Mouse (Mus musculus) liver, postnatal 0 days (tissue): ENCODE measurements at regions not wholly inside any gene's neighbourhood (a gene's known extent, or its start where the extent isn't known, plus 50 kb on each side); places are given as distances from the start of the nearest gene placed in this dataset.
A peak's percentile ranks its signal among the peaks of the same experiment; 100 is the strongest.

Experiments
- ATAC-seq: fragments of 200-750 bp; cut with Nextera tagmentation; 2 replicates; pipeline ENCODE4 v1.8.0; 2017; ENCODE audit warnings: mild to moderate bottlenecking, moderate library complexity
- DNase-seq: peaks from one replicate; pipeline ENCODE4 v3.0.0-alpha.2; 2016
- H3K27ac ChIP-seq: fragments of 300-500 bp; sonication (generic); 2 replicates; pipeline ENCODE4 v1.5.1; 2014; ENCODE audit warnings: antibody characterized with exemption, moderate library complexity, mild to moderate bottlenecking, low read depth
- H3K27me3 ChIP-seq: fragments of 300-500 bp; sonication (generic); 2 replicates; pipeline ENCODE4 v1.6.1; 2014; ENCODE audit warnings: low read length, control low read depth, mixed read lengths; ENCODE audit not compliant: insufficient read depth
- H3K36me3 ChIP-seq: fragments of 300-500 bp; sonication (generic); replicated peaks from 2 replicates; pipeline ENCODE4 v1.6.1; 2014; ENCODE audit warnings: mild to moderate bottlenecking, control low read depth, low read length, moderate library complexity, mixed read lengths; ENCODE audit not compliant: insufficient read depth
- H3K4me1 ChIP-seq: fragments of 300-500 bp; sonication (generic); 2 replicates; pipeline ENCODE4 v1.6.1; 2014; ENCODE audit warnings: antibody characterized with exemption, mild to moderate bottlenecking, control low read depth; ENCODE audit not compliant: insufficient read depth
- H3K4me2 ChIP-seq: fragments of 300-500 bp; sonication (generic); 2 replicates; pipeline ENCODE4 v1.6.1; 2014; ENCODE audit warnings: low read depth, mild to moderate bottlenecking, low read length, moderate library complexity, mixed read lengths
- H3K4me3 ChIP-seq: fragments of 300-500 bp; sonication (generic); 2 replicates; pipeline ENCODE4 v1.5.1; 2014; ENCODE audit warnings: low read depth, low read length
- H3K9ac ChIP-seq: fragments of 300-500 bp; sonication (generic); replicated peaks from 2 replicates; pipeline ENCODE4 v1.6.1; 2014; ENCODE audit warnings: mild to moderate bottlenecking, moderate library complexity
- H3K9me3 ChIP-seq: fragments of 300-500 bp; sonication (generic); 2 replicates; pipeline ENCODE4 v1.6.1; 2016; ENCODE audit warnings: mild to moderate bottlenecking, control low read depth, low read length, mixed read lengths
- CTCF ChIP-seq: sonication (generic); IDR thresholded peaks from 2 replicates; pipeline ENCODE4 v1.5.1; 2016; ENCODE audit warnings: antibody characterized with exemption, low read depth
- EP300 ChIP-seq: IDR thresholded peaks from 2 replicates; pipeline ENCODE4 v1.6.1; 2016; ENCODE audit warnings: antibody characterized with exemption, low read depth, mild to moderate bottlenecking
- WGBS: fragments of 180-500 bp; shearing (Covaris S2); extraction: QIAGEN DNeasy Blood & Tissue Kit; methylation state at CpG from one replicate; pipeline ENCODE4 v1.1.7; 2014; ENCODE audit not compliant: insufficient replicate concordance; 5-methylcytosine and 5-hydroxymethylcytosine counted together

GRCm38 (mm10) chr5:100309807-100310165 lies 106.2 kb downstream of the Sec31a start:
- no peaks in the 10 kb centered on the region for H3K9me3 ChIP-seq
- WGBS, result 66% methylated on average over 2 of the region's 2 CpGs
- H3K9ac ChIP-seq, result no peak overlapping the region
- no peak overlapping the region for H3K4me2 ChIP-seq
- no peak overlapping the region for H3K27ac ChIP-seq
- DNase-seq (no peak), ATAC-seq (no peak)
- H3K27me3 ChIP-seq, result no peaks in the 10 kb centered on the region
- H3K4me1 ChIP-seq, result no peaks in the 10 kb centered on the region
- no peaks in the 10 kb centered on the region for H3K36me3 ChIP-seq
- TF ChIP-seq EP300 (no peak), CTCF (no peak)
- no peak overlapping the region for H3K4me3 ChIP-seq

- H3K9me3 ChIP-seq, result no peaks in the 10 kb centered on the region
- DNase-seq, result no peak
- no peaks in the 10 kb centered on the region for H3K27me3 ChIP-seq
- 72% methylated on average over 17 of the region's 17 CpGs for WGBS
- no peak overlapping the region for H3K4me3 ChIP-seq
- TF ChIP-seq CTCF, result no peak
- TF ChIP-seq EP300, result no peak
- no peak for ATAC-seq
- H3K36me3 ChIP-seq, result no peaks in the 10 kb centered on the region
- no peaks in the 10 kb centered on the region for H3K4me1 ChIP-seq
- H3K9ac ChIP-seq, result no peak overlapping the region
- H3K27ac ChIP-seq, result no peak overlapping the region
- H3K4me2 ChIP-seq, result no peak overlapping the region
Measured at GRCm38 (mm10) chr5:100309071-100309806, 106.8 kb downstream of the Sec31a start.

- ATAC-seq, result no peak
- WGBS, result 52% methylated on average over 3 of the region's 3 CpGs
Measured at GRCm38 (mm10) chr5:100304403-100304802, 111.6 kb downstream of the Sec31a start.

GRCm38 (mm10) chr5:100302068-100302775 lies 113.8 kb downstream of the Sec31a start:
- Histone ChIP-seq H3K9ac (no peak overlapping the region), H3K4me1 (no peaks in the 10 kb centered on the region), H3K4me2 (no peak overlapping the region), H3K4me3 (no peak overlapping the region), H3K36me3 (no peaks in the 10 kb centered on the region), H3K9me3 (no peaks in the 10 kb centered on the region), H3K27ac (no peak overlapping the region), H3K27me3 (no peaks in the 10 kb centered on the region)
- 76% methylated on average over 17 of the region's 17 CpGs for WGBS
- TF ChIP-seq CTCF (no peak), EP300 (no peak)
- no peak for ATAC-seq
- no peak for DNase-seq

More at GRCm38 (mm10) chr5:100304403-100304802, 111.6 kb downstream of the Sec31a start:
- peak; percentile 60 for TF ChIP-seq CTCF
- TF ChIP-seq EP300, result no peak
- Histone ChIP-seq H3K9me3 (no peaks in the 10 kb centered on the region), H3K4me1 (no peaks in the 10 kb centered on the region), H3K4me2 (no peak overlapping the region), H3K4me3 (no peak overlapping the region), H3K27ac (no peak overlapping the region), H3K36me3 (no peaks in the 10 kb centered on the region), H3K9ac (no peak overlapping the region), H3K27me3 (no peaks in the 10 kb centered on the region)
- no peak for DNase-seq

- ATAC-seq (no peak), DNase-seq (no peak)
- no peaks in the 10 kb centered on the region for H3K36me3 ChIP-seq
- TF ChIP-seq CTCF (no peak), EP300 (no peak)
- H3K27ac ChIP-seq, result no peak overlapping the region
- WGBS, result 66% methylated on average over 4 of the region's 4 CpGs
- no peak overlapping the region for H3K4me3 ChIP-seq
- no peaks in the 10 kb centered on the region for H3K27me3 ChIP-seq
- H3K9ac ChIP-seq, result no peak overlapping the region
- no peak overlapping the region for H3K4me2 ChIP-seq
- no peaks in the 10 kb centered on the region for H3K4me1 ChIP-seq
- no peaks in the 10 kb centered on the region for H3K9me3 ChIP-seq
Measured at GRCm38 (mm10) chr5:100299141-100299540, 116.9 kb downstream of the Sec31a start.

GRCm38 (mm10) chr5:100294189-100294588 lies 121.8 kb downstream of the Sec31a start:
- Histone ChIP-seq H3K4me3 (no peak overlapping the region), H3K27me3 (no peaks in the 10 kb centered on the region), H3K27ac (no peak overlapping the region), H3K4me2 (no peak overlapping the region), H3K9me3 (no peaks in the 10 kb centered on the region), H3K36me3 (no peaks in the 10 kb centered on the region), H3K4me1 (no peaks in the 10 kb centered on the region), H3K9ac (no peak overlapping the region)
- no peak for TF ChIP-seq EP300
- TF ChIP-seq CTCF, result no peak
- 76% methylated on average over 7 of the region's 7 CpGs for WGBS
- ATAC-seq (no peak), DNase-seq (no peak)
